Mouse (Mus musculus) CD4-positive, CD25-positive, alpha-beta regulatory T cell (primary cell): ENCODE results near the gene Dpp7. TPM values are rescaled to one million over a fixed set of nuclear protein-coding genes. Genes with fewer than 3 reads are reported as not detected.

Source experiments
- polyA plus RNA-seq: library from polyadenylated mRNA; unstranded; fragments of 100-300 nt; shearing (Covaris generic); gene quantifications from one replicate; pipeline ENCODE4 v1.2.1, GENCODE M21; 2017

Gene Dpp7
- polyA plus RNA-seq: 20.6 TPM

DNA sequence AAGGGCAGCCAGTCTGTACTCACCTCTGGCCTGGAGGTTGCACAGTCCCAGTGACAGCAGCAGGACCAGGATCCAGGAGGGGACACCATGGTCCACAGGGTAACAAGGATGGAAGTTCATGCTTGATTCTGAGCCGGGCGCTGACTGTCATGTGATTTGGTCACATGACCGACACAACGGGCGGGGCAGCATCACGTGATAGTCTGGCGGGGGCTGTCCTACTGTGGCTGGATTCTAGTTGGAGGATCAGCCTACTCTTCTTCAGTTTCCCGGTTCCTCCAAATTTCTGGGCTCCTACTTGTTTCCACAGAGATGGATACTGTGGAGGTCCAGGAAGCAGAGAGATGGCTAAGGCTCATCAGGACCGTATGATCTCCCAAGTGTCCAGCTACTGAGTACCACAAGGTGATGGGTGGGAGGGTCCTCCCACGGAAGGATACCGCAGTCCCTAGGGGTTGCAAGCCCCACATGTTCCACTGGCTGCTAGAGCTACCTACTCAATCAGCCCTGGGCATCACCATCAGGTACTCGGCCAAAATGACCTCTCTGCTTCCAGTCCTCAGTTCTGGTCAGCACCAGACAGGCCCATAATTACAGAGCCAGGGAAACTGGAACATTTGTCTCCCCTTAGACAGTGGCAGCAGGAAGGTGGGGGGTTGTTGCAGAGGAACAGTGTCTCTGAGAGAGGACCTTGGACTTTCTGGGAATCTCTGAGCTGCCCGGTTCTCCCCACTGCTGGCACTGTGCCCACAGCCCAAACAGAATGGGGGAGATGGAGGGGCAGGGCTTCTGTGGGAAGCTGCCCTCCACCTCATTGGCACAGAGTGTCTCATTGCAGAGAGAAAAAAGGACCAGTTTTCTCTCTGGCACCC, at the start of gene Dpp7:
Dpp7 (minus strand) TSS at position 152 of the 872 bp plus-strand sequence.

GRCm38 (mm10) chr2:25399051-25399450, 42.9 kb upstream of the Dpp7 start, which contains the start of gene Npdc1:
Gene Npdc1 (plus strand): TSS chr2:25399351.

GRCm38 (mm10) chr2:25395721-25396596, 39.8 kb upstream of the Dpp7 start, which contains the start of gene Entpd2:
Gene Entpd2 (plus strand): TSS chr2:25395874.

DNA sequence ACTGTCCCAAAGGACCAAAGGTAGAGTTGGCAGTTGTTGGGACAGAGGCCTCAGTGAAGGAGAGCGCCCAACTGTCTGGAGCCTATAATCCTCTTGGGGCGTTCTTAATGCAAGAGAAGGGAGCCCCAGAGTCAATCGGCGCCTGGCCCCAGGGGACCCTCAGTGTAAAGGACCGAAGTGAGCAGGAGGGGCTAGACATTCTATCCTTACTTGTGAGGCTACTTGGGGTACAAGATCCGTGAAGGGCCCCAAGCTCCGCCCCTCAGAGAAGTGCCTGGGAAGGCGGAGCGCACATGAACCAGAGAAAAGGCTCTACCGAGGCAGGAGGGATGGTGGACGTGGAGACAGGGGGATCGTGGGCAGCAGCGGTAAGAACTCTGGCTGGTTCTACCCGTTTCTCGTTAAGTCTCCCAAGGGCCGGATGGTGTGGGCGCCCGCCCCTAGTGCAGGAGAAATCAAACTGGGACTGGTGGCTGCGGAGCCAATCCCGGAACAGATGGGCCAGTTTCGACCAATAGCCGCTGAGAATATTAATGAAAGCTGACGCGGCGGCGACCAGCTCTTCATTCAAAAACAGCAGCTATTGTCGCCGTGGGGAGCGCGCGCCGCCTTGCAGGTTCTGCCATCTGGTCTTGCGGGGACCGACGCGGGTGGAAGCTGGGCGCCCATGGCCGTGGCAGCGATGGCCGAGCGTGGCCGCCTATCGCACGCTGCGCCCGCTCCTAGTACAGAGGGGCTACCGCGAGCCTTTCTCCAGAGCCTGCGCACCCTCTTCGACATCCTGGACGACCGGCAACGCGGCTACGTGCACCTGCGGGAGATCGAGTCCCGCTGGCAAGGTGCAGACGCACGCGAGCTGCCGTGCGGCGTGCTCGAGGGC, 15.8 kb upstream of the Dpp7 start, which contains the start of gene Sapcd2:
Sapcd2 (plus strand) TSS at position 558 of the 880 bp plus-strand sequence.

GRCm38 (mm10) chr2:25365091-25365761, 9.1 kb upstream of the Dpp7 start, which contains the start of gene Uap1l1:
Gene Uap1l1 (minus strand): TSS chr2:25365682.

DNA sequence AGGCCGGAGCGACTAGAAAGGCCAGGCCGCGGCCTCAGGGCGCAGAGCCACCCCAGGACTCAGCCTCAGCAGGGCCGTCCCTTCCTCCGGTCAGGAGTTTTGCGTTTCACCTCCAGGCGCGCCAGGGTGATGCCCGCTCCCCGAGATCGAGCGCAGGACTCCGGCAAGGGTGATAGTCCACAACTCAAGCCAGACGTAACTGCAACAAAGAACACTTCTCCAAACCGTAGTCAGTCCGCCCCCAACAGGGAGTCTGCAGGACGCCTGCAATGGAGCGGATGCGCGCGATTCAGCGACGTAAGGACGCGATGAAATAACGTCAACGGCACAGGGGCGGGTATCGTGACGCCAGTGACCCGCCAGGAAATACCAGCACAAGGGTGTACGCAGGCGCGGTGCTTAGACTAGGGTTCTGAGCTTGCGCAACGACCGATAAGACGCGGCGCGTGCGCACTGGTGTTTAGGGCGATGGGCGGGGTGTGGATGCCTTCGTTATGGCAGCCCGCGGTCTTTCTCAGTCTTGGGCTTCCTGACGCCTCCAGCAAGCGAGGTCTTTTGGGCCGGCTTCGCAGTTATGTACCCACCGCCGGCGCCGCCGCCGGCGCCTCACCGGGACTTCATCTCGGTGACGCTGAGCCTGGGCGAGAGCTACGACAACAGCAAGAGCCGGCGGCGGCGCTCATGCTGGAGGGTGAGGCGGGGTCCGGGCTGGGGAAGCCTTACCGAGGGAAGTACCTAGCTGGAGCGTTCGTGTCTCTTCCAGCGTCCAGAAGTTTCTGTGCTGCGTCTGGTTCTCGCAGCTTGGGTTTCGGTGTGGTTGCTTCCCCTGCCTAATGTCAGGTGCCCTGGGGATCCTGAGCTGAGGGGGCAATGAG, 23.6 kb downstream of the Dpp7 start, which contains the start of gene Man1b1:
Man1b1 (plus strand) TSS at position 53 of the 875 bp plus-strand sequence.

GRCm38 (mm10) chr2:25318971-25319773, 37.0 kb downstream of the Dpp7 start, which contains the start of gene Grin1:
Gene Grin1 (minus strand): TSS chr2:25319187.

Other genes with a start within 250 kb of the Dpp7 start
- gene Nrarp, start 175.6 kb downstream of the Dpp7 start, polyA plus RNA-seq: 5.1 TPM
- 115 TPM for gene Tor4a, start 159.5 kb downstream of the Dpp7 start, polyA plus RNA-seq
- 141 TPM for gene Nelfb, start 144.9 kb downstream of the Dpp7 start, polyA plus RNA-seq
- not detected for gene Stpg3, start 141.7 kb downstream of the Dpp7 start, polyA plus RNA-seq
- gene Fam166a, start 137.6 kb downstream of the Dpp7 start, polyA plus RNA-seq: 0.49 TPM
- 174 TPM for gene Tubb4b, start 131.7 kb downstream of the Dpp7 start, polyA plus RNA-seq
- not detected for gene Slc34a3, start 122.0 kb downstream of the Dpp7 start, polyA plus RNA-seq
- gene Rnf224, start 119.6 kb downstream of the Dpp7 start, polyA plus RNA-seq: not detected
- gene Rnf208, start 114.1 kb downstream of the Dpp7 start, polyA plus RNA-seq: 2.2 TPM
- not detected for gene Cysrt1, start 113.9 kb downstream of the Dpp7 start, polyA plus RNA-seq
- gene AL732309.1, start 109.5 kb downstream of the Dpp7 start, polyA plus RNA-seq: 7.9 TPM
- gene Tmem203, start 100.9 kb downstream of the Dpp7 start, polyA plus RNA-seq: 25.3 TPM
- gene Tprn, start 93.7 kb downstream of the Dpp7 start, polyA plus RNA-seq: 18.9 TPM
- 118 TPM for gene Ssna1, start 83.9 kb downstream of the Dpp7 start, polyA plus RNA-seq
- gene Anapc2, start 83.9 kb downstream of the Dpp7 start, polyA plus RNA-seq: 116 TPM
- gene Tmem210, start 68.2 kb downstream of the Dpp7 start, polyA plus RNA-seq: not detected
- gene Lrrc26, start 66.4 kb downstream of the Dpp7 start, polyA plus RNA-seq: 0.14 TPM
- 0.25 TPM for gene Grin1, start 37.2 kb downstream of the Dpp7 start, polyA plus RNA-seq
- gene Man1b1, start 24.0 kb downstream of the Dpp7 start, polyA plus RNA-seq: 21.4 TPM
- 40.8 TPM for gene Uap1l1, start 9.3 kb upstream of the Dpp7 start, polyA plus RNA-seq
- gene Sapcd2, start 16.0 kb upstream of the Dpp7 start, polyA plus RNA-seq: 0.87 TPM
- gene Entpd2, start 39.5 kb upstream of the Dpp7 start, polyA plus RNA-seq: not detected
- gene Npdc1, start 43.0 kb upstream of the Dpp7 start, polyA plus RNA-seq: 0.96 TPM
- gene Fut7, start 66.9 kb upstream of the Dpp7 start, polyA plus RNA-seq: 5.3 TPM
- gene Abca2, start 72.3 kb upstream of the Dpp7 start, polyA plus RNA-seq: 74.7 TPM
- 3.2 TPM for gene Clic3, start 100.5 kb upstream of the Dpp7 start, polyA plus RNA-seq
- gene Paxx, start 104.7 kb upstream of the Dpp7 start, polyA plus RNA-seq: 112 TPM
- not detected for gene Ptgds, start 113.7 kb upstream of the Dpp7 start, polyA plus RNA-seq
- not detected for gene Lcn12, start 137.6 kb upstream of the Dpp7 start, polyA plus RNA-seq
- gene Fbxw5, start 144.4 kb upstream of the Dpp7 start, polyA plus RNA-seq: 110 TPM
- gene C8g, start 145.4 kb upstream of the Dpp7 start, polyA plus RNA-seq: 9.6 TPM
- gene Traf2, start 190.6 kb upstream of the Dpp7 start, polyA plus RNA-seq: 80.4 TPM
- 341 TPM for gene Edf1, start 201.5 kb upstream of the Dpp7 start, polyA plus RNA-seq
- 1.4 TPM for gene Mamdc4, start 218.5 kb upstream of the Dpp7 start, polyA plus RNA-seq
- 72.2 TPM for gene Phpt1, start 218.9 kb upstream of the Dpp7 start, polyA plus RNA-seq
- gene Ajm1, start 225.4 kb upstream of the Dpp7 start, polyA plus RNA-seq: 0.20 TPM